Mouse (Mus musculus): ENCODE results near the gene Emc9.
A peak's percentile ranks its signal among the peaks of the same experiment; 100 is the strongest.

Gene Emc9

DNA sequence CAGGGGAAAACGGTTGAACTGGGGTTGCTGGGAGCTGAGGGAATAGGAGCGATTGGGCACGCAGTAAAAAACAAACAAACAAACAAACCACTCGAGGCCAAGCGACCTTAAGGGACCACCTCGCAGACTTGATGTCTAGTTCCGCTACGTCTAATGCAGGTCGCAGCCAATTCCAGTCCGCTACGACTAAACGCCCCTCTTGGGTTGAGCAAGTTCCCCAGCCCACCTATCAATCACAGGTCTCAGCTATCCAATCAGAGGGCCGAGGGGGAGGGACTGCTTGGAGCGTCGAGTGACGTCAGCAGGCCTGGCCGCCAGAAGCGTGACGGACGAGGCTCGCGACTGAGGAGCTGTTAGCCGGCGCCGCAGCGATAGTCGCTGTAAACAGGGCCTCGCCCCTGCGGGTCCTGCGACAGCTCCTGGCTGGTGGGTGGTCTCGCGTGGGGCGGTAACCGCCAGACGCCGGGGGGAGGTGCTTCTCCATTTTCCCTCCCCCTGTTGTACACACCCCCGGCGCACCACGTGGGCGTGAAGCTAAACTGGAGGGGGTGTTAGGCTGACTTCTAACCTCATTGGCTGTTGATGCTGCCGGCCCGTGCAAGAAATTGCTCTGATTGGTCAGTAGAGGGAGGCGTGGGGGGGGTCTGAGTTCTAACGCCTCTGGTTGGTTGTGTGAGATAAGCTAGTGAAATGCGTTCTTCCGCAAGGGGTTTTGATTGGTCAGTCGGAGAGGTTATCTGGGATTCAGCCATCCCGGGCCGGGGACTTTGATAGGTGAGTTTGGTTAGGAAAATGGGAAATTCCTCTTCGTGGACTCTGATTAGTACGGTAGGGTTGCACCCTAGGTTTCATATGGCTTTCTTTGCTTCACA, 24.7 kb downstream of the Emc9 start, which contains the start of gene A730061H03Rik:
TSS of gene A730061H03Rik (minus strand) at position 205 of the 872 bp plus-strand sequence.
- peak; percentile 98 to 99 for DNase-seq (ENCODE audit: low spot score in 2 of 2)

DNA sequence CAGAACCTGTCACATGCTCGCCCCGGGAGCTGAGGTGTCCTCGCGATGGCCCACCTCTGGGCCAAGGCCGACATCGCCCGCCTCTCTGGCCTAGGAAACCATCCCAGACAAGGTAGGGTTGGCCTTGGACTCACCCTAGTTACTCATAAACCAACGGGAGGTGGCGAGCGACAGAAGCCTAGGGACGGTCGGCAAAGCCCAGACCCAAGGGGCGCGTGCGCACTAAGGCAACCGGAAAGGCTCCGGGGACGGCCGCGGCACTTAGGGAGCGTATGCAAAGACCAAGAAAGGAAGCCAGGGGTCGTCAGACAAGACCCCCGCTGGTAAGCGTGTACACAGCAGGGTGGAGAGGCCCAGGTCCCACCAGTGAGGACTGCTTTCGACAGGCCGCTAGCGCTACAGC, 25.3 kb downstream of the Emc9 start, which contains the start of gene Dcaf11:
TSS of gene Dcaf11 (plus strand) at position 208 of the 403 bp plus-strand sequence.
- peak; percentile 89 to 93 for DNase-seq (ENCODE audit: low spot score in 2 of 2)

DNA sequence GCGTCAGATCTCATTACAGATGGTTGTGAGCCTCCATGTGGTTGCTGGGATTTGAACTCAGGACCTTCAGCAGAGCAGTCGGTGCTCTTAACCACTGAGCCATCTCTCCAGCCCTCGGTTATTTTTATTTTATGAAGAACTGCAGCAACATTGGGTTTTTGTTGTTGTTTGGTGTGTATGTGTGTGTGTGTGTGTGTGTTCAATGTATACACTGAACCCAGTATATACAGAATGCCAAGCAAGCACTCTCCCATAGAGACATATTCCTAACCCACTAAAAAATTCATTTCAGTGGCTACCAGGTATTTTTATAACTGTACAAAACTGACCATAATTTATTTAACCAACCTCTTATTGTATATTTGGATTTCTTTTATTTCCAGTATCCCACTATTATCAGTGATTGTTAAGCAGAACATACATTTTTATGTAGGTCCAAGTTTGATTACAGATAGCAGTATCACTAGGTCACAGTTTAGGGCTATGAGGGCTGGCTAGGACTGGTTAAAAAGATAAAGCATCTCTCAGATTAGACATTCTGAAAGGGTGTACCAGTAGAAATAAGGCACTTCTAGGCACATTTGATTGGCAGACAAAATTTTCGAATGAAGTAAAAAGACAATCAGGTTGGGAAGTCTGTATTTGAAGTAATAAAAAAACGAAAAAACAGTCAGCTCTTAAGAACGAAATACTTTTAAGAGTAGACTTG, 26.2 kb downstream of the Emc9 start:
- DNase-seq (ENCODE audit: low spot score in 2 of 2): no peak

DNA sequence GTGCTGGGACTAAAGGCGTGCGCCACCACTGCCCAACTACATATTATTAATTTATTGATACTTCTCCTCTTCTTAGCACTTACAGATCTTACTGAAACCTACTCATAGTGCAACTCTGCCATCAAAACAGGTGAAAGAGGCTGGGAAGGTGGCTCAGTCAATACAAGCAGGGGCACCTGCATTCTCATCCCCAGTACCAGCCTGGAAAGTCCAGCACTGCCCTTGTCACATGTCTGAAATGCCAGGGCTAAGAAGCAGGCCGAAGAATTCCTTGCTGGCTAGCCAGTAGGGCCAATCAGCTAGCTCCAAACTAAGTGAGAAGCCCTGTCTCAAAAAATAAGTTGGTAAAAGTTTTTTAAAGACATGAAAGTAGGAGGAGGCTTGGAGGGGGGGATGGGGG, 27.5 kb downstream of the Emc9 start:
- no peak for DNase-seq (ENCODE audit: low spot score in 2 of 2)

DNA sequence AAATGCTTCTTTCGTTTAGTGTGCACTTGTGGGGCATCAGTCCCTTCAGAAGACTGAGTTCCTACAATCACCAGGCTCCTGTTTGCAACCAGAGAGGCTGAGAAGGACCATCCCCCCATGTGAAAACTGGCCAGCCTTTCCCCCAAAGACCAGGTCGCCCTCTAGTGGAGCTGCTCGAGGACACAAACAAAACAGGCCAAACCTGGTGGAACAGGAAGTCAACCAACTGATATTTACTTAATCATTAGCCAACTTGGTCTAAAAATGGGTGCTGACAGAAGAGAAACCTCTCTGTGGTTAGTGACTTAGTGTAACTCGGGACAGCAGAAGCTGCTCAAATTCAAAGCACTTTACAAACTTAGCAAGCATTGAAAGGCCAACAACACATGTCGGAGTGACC, 28.1 kb downstream of the Emc9 start:
- peak; percentile 85 to 90 for DNase-seq (ENCODE audit: low spot score in 2 of 2)

DNA sequence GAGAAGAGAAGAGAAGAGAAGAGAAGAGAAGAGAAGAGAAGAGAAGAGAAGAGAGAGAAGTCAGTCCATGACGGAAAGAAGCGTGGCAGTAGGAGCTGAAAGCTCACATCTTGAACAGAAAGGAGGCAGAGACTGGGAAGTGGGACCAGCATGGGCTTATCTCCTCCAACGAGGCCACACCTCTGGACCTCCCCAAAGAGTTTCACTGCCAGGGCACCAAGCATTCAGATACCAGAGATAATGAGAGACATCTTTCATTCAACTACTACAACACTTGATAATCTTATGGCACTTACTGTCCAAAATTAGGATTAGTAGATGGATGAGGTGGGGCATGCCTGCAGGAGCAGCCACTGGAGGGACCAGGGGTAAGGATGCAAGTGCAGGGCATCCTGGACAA, 29.3 kb downstream of the Emc9 start:
- no peak for DNase-seq (ENCODE audit: low spot score in 2 of 2)

DNA sequence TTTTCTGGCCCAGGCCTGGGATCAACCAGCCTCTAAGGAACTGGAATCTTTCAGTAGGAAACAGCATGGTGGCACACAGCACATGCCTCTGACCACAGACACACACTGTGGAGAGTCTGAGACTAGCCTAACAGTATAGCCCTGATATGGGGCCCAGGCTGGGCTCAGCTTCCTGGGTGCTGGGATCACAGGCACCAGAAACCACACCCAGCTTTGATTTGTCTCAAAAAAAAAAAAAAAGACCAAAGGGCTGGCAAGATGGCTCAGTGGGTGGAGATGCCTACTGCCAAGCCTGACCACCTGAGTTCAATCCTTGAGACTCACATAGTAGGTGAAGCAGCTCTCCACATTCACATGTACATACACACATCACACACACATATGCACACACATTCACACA, 30.5 kb downstream of the Emc9 start:
- no peak for DNase-seq (ENCODE audit: low spot score in 2 of 2)

DNA sequence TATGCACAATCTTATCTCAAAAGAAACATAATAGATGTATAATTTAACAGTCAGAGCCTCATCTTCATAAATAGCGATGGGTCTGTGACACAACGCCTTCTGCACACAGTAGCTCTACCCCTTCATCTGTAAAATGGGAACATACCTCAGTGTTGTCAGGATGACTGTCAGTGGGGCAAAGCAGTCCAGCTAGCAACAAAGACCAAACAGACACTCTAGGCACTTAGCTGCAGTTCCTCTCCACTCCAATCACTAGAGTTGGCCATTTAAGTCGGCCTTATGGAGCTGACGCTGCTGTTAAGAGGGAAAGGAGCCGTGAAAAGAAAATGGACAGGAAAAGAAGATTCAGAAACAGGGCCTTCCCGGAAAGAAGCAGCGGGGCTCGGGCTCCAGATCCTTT, 33.3 kb downstream of the Emc9 start:
- no peak for DNase-seq (ENCODE audit: low spot score in 2 of 2)

DNA sequence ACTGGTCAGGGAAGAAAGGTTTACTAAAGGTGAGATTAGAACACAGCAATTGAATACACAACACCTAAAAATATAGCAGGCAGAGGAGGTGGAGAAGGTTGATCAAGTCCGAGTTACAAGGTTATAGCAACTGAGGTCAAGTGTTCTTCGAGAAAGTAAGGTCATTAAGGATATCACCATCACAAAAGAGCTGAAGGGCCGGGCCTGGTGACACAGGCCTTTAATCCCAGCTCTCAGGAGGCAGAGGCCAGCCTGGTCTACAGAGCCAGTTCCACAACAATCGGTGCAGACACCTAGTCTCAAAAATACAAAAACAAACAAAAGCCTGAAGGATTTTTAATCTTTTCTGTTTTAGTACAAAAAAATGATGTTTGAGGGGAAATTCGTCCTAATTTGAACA, 33.8 kb downstream of the Emc9 start:
- DNase-seq (ENCODE audit: low spot score in 2 of 2): no peak

DNA sequence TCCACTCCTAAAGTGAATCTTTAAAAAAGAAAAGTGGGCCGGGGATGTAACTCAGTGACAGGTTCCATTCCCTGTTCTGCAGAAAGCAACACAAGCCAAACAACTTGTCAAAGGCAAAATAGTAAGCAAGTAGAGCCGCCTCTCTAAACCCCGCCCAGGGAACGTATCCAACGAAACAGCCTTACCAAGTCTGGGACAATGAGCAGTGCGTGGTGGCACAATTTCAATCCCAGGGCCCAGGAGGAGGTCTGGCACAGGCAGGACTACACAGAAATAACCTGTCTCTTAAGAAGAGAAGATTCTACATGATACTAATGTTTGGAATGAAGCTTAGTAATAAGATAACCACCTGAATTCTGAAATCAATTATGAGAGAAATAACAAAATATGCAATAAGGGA, 34.9 kb downstream of the Emc9 start:
- DNase-seq (ENCODE audit: low spot score in 2 of 2): no peak

DNA sequence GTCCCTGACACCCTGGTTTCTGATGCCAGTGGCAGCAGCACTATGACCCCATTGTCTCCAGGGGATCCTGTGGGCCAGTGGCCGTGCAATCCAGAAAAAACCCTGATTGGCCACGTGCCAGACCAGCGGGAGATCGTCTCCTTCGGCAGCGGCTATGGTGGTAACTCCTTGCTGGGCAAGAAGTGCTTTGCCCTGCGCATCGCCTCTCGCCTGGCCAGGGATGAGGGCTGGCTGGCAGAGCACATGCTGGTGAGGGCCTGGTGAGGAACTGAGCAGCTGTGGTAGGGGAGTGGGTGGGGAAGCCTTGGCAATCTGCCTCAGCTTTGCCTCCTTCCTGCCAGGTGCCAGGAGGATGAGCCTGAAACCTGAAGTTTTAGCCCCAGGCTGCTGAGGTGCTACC, 40.8 kb downstream of the Emc9 start:
- no peak for DNase-seq (ENCODE audit: low spot score in 2 of 2)

DNA sequence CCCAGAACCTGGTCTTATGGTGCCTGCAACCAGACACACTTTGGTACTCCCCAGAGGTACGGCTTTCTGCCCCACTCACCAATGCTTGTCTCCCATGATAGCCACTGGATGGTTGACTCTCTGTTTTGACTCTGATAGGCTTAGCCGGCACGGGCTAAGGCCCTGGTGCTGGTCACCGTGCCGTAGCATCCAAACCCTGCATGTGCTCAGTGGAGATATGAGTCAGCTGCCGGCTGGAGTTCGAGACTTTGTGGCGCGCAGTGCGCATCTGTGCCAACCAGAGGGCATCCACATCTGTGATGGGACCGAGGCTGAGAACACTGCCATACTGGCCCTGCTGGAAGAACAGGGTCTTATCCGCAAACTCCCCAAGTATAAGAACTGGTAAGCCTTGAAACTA, 42.8 kb downstream of the Emc9 start:
- DNase-seq (ENCODE audit: low spot score in 2 of 2): peak; percentile 57 to 70

DNA sequence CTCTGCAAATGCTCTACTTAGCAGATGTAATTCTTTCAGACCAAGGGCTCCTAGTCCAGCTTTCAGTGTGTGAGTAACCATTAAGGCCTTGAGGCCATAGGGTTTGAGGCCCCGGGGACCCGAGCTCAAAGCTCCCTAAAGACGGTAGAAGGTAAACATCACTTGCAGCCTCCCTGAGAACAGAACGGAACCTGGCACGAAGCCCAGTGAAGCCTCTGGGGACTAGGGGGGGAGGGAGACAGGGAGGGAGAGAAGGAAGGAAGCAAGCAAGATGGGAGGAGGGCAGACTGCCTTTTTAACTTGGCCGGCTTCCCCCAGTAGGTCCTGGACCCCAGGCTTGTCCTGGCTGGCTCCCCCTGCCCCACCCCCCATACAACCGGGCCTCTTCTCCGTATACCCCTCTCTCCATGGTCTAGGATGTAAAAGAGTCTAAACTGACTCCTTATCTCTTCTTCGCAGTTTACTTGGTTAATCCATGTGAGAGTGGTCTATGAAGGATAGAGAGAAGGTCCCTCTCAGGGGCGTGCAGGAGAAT, 44.2 kb downstream of the Emc9 start:
- DNase-seq (ENCODE audit: low spot score in 2 of 2): peak; percentile 86

DNA sequence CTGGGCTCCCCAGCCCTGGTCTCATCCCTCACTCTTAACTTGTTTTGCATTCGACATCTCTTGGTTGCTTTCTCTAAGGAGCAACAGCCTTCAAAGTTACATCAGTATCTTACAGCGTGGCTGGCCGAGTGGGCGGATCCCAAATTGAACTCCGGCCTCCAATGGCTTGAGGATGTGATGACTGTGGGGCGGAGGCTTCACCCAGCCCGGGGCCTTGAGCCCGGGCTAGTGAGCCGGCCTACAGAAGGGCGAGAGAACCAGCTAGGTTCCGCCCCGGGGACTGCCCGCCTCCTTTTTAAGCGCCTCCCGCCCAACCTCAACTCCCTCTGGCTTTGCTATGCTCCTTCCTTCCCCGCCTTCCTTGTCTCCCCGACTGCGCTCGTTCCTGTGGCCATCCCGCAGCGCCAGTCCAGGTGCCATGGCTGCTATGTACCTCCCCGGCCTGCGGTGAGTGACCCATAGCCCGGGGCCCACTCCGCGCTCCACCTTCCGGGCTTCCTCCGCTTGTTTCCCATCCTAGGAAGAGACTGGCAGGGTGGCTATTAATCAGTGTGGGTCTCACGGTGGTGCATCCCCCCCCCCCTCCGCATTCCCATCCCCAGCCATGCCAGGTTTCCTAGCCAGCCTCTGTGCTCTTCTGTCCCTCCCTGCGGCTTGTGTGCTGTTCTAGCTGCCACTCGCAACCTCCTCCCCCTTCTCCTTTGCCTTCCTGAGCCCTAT, 44.9 kb downstream of the Emc9 start, which contains the start of gene Pck2:
TSS of gene Pck2 (plus strand) at position 200 of the 720 bp plus-strand sequence.
- DNase-seq (ENCODE audit: low spot score in 2 of 2): peak; percentile 91 to 94

DNA sequence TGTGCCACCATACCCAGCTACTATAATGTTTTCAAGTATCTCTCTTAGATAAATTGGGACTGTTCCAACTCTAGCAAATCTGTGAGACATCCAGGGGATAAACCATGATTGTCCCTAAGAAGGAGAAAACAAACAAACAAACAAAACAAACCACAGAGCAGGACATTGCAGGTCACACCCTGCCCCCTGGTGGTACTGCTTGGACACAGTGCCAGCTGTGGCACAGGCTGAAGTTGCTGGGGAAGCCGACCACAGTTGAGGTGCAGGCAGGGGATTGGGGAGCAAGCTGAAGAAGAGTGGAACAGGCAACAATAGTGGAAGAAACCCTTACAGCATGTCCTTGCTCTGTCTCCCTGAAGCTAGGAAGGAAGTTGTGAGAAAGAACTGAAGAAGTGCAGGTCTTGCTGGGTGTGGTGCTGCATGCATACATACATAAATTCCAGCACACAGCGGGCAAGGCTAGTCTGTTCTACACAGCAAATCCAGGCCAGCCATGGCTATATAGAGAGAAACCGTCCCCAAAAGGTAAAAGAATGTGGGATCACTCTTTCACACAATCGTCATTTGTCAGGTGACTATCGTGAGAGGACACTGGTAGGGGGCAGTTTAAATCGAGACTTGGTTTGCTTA, 48.9 kb downstream of the Emc9 start:
- DNase-seq (ENCODE audit: low spot score in 2 of 2): no peak
